Mouse (Mus musculus): ENCODE measurements around the gene Mmp15. TPM values are rescaled to one million over a fixed set of nuclear protein-coding genes. Genes with fewer than 3 reads are reported as not detected.

Mmp15 gene
- polyA plus RNA-seq, 1 experiment from 2014 or later, result 1.1 TPM

- H3K9ac ChIP-seq, result no peak overlapping the region
- ATAC-seq (ENCODE audit: insufficient read depth), result no peak
- H3K36me3 ChIP-seq (replicated peaks), result peaks cover 18% of the 10 kb centered on the region
These were observed 28.9 kb upstream of the Mmp15 start for GRCm38 (mm10) chr8:95323201-95323600.

GRCm38 (mm10) chr8:95324646-95325045 is 27.4 kb upstream of the Mmp15 start:
- peaks cover 33% of the 10 kb centered on the region for H3K36me3 ChIP-seq (replicated peaks)
- H3K4me3 ChIP-seq (replicated peaks), result no peak overlapping the region
- no peak overlapping the region for H3K27ac ChIP-seq (replicated peaks)
- H3K27me3 ChIP-seq, result peaks cover 23% of the 10 kb centered on the region
- H3K4me2 ChIP-seq, result no peak overlapping the region
- peaks cover 11% of the 10 kb centered on the region for H3K4me1 ChIP-seq (replicated peaks)
- H3K9ac ChIP-seq, result no peak overlapping the region
- WGBS (ENCODE audit: insufficient replicate concordance), result 54% methylated on average over 5 of the region's 5 CpGs
- H3K9me3 ChIP-seq (replicated peaks), result no peaks in the 10 kb centered on the region
- ATAC-seq (ENCODE audit: insufficient read depth), result no peak

More at GRCm38 (mm10) chr8:95323201-95323600, 28.9 kb upstream of the Mmp15 start:
- H3K27me3 ChIP-seq, result peaks cover 36% of the 10 kb centered on the region
- no peaks in the 10 kb centered on the region for H3K9me3 ChIP-seq (replicated peaks)
- H3K27ac ChIP-seq (replicated peaks), result no peak overlapping the region
- peaks cover 11% of the 10 kb centered on the region; the same call in 1 of the 2 replicates for H3K4me1 ChIP-seq (replicated peaks)
- no peak overlapping the region for H3K4me2 ChIP-seq
- no peak overlapping the region for H3K4me3 ChIP-seq (replicated peaks)
- WGBS (ENCODE audit: insufficient replicate concordance), result 67% methylated on average over 3 of the region's 3 CpGs

DNA sequence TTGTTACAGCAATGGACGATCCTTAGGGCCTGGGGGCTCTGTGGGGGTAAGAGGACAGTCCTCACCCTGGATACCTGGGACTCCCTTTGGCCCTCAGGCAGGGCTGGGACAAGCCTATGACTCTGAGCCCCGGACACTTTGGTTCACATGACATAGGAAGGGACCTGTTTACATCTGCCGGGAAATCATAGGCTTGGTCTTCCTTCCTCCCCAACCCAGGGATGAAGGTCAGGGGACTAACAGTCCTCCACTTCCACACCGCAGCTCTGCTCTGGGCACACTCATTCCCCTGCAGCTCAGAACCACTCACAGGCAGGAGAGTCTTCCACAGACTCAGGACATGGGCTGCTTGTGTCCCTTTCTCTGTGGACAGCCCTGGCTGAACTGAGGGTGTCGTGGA is 25.2 kb upstream of the Mmp15 start:
- H3K4me1 ChIP-seq (replicated peaks), result peaks cover 20% of the 10 kb centered on the region
- no peak overlapping the region for H3K27ac ChIP-seq (replicated peaks)
- peaks cover under 1% of the 10 kb centered on the region for H3K27me3 ChIP-seq
- H3K4me3 ChIP-seq (replicated peaks), result no peak overlapping the region
- H3K36me3 ChIP-seq (replicated peaks), result peaks cover 34% of the 10 kb centered on the region
- 66% methylated on average over 5 of the region's 5 CpGs for WGBS (ENCODE audit: insufficient replicate concordance)
- no peak overlapping the region for H3K4me2 ChIP-seq
- no peak for ATAC-seq (ENCODE audit: insufficient read depth)
- H3K9me3 ChIP-seq (replicated peaks), result no peaks in the 10 kb centered on the region
- no peak overlapping the region for H3K9ac ChIP-seq

DNA sequence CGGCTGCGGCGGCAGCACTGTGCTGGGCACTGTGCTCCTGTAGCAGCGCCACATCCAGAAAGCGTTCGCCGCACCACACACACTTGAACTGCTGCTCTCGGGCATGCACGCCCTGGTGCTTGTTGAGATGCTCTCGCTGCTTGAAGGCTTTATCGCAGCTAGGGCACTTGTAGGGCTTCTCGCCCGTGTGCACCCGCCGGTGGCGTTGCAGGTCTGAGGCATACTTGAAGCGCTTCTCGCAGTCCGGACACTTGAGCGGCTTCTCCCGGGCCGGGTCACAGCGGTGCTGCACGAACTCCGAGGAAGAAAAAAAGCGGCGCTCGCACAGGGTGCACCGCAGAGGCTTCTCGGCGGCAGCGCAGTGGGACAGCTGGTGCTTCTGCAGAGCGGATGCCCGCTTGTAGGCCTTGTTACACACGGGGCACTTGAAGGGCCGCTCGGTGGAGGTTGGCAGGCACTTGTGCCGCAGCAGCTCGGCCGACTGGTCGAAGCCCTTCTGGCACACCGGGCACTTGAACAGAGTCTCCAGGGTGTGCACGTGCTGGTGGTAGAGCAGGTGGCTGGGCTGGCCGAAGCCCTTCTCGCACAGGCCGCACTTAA is 24.1 kb upstream of the Mmp15 start:
- H3K4me3 ChIP-seq (replicated peaks), result no peak overlapping the region
- H3K36me3 ChIP-seq (replicated peaks), result peaks cover 34% of the 10 kb centered on the region
- H3K27ac ChIP-seq (replicated peaks), result no peak overlapping the region
- H3K4me1 ChIP-seq (replicated peaks), result peaks cover 29% of the 10 kb centered on the region
- H3K9ac ChIP-seq, result no peak overlapping the region
- no peak for ATAC-seq (ENCODE audit: insufficient read depth)
- H3K9me3 ChIP-seq (replicated peaks), result no peaks in the 10 kb centered on the region
- 87% methylated on average over 46 of the region's 46 CpGs for WGBS (ENCODE audit: insufficient replicate concordance)
- H3K4me2 ChIP-seq, result no peak overlapping the region
- H3K27me3 ChIP-seq, result no peaks in the 10 kb centered on the region

DNA sequence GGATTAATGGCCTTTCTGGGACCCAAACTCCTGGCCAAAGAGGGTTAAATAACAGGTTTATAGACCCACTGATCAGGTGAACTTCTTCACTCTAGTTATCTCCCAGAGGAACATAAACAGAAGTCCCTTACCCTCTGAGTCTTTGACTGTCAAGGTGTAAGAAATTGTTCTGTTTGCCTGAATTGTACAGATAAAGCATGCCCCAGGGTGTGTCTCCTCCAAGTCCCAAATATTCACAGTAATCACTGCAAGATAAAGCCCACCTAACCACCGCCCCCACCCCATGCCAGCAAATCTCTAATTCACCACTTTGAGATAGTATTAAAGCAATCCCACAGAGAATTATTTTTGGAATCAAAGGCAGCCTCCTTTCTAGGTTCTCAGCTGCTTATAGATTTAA is 21.7 kb upstream of the Mmp15 start:
- 18% methylated on average over 1 of the region's 1 CpGs for WGBS (ENCODE audit: insufficient replicate concordance)
- Histone ChIP-seq H3K27ac (replicated peaks) (no peak overlapping the region), H3K4me1 (replicated peaks) (peaks cover 30% of the 10 kb centered on the region), H3K27me3 (no peaks in the 10 kb centered on the region), H3K9ac (no peak overlapping the region), H3K9me3 (replicated peaks) (no peaks in the 10 kb centered on the region), H3K4me3 (replicated peaks) (peak overlapping the region; percentile 78; the same call in 1 of the 2 replicates), H3K36me3 (replicated peaks) (peaks cover 39% of the 10 kb centered on the region), H3K4me2 (peak overlapping the region; percentile 94)
- no peak for ATAC-seq (ENCODE audit: insufficient read depth)

GRCm38 (mm10) chr8:95331156-95331719 is 20.8 kb upstream of the Mmp15 start:
- peaks cover 34% of the 10 kb centered on the region for H3K36me3 ChIP-seq (replicated peaks)
- H3K4me3 ChIP-seq (replicated peaks), result peak overlapping the region; percentile 78
- no peaks in the 10 kb centered on the region for H3K9me3 ChIP-seq (replicated peaks)
- peaks cover 30% of the 10 kb centered on the region for H3K4me1 ChIP-seq (replicated peaks)
- no peaks in the 10 kb centered on the region for H3K27me3 ChIP-seq
- peak overlapping the region; percentile 74 for H3K9ac ChIP-seq
- peak overlapping the region; percentile 93 for H3K27ac ChIP-seq (replicated peaks)
- peak overlapping the region; percentile 94 for H3K4me2 ChIP-seq
- WGBS (ENCODE audit: insufficient replicate concordance), result under 1% methylated on average over 38 of the region's 38 CpGs
- ATAC-seq (ENCODE audit: insufficient read depth), result peak; percentile 40

DNA sequence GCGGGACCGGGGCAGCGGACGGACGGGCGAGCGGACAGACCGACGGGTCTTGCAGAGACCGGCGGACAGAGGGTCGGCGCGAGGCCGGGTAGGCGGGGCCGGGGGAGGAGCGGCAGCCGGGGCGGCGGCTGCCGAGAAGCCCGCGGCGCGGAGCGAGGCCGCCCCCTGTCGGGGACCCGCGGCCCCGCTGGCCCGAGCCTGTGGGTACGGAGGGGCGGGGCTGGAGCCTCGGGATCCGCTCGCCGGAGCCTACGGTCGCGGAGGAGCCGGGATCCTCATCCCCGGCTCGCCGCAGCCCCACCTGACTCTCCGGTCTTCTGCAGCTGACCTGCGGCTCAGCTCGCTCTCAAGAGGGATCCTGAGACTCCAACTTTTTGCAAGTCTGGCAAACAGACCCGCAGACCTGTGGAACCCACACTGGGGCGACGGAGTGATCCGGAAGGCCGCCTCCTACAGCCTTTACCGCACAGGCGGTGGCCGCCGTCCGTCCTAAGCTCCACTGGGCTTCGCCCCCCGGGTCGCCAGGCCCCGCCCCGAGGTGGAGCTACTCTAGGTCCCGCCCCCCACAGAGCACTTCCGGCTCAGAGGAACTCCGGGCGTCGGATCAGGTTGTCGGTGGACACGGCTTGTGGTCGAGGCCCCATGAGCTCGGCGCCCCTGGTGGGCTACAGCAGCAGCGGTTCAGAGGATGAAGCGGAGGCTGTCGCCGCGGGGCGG is 20.2 kb upstream of the Mmp15 start, which contains the start of the genes Zfp319 and Usb1:
TSS of gene Zfp319 (minus strand) at position 231 of the 717 bp plus-strand sequence.
TSS of gene Usb1 (plus strand) at position 565 of the 717 bp plus-strand sequence.
- peak within 1 kb of the TSS; percentile 78 for H3K4me3 ChIP-seq (replicated peaks)
- H3K4me2 ChIP-seq, result peak within 1 kb of the TSS; percentile 94
- peak; percentile 90 for ATAC-seq (ENCODE audit: insufficient read depth)
- H3K9ac ChIP-seq, result peak within 1 kb of the TSS; percentile 74
- peaks cover 30% of the 10 kb centered on the region for H3K4me1 ChIP-seq (replicated peaks)
- H3K27ac ChIP-seq (replicated peaks), result peak within 1 kb of the TSS; percentile 93
- H3K9me3 ChIP-seq (replicated peaks), result no peaks in the 10 kb centered on the region
- under 1% methylated on average over 74 of the region's 80 CpGs for WGBS (ENCODE audit: insufficient replicate concordance)
- H3K36me3 ChIP-seq (replicated peaks), result peaks cover 31% of the 10 kb centered on the region
- H3K27me3 ChIP-seq, result no peaks in the 10 kb centered on the region

DNA sequence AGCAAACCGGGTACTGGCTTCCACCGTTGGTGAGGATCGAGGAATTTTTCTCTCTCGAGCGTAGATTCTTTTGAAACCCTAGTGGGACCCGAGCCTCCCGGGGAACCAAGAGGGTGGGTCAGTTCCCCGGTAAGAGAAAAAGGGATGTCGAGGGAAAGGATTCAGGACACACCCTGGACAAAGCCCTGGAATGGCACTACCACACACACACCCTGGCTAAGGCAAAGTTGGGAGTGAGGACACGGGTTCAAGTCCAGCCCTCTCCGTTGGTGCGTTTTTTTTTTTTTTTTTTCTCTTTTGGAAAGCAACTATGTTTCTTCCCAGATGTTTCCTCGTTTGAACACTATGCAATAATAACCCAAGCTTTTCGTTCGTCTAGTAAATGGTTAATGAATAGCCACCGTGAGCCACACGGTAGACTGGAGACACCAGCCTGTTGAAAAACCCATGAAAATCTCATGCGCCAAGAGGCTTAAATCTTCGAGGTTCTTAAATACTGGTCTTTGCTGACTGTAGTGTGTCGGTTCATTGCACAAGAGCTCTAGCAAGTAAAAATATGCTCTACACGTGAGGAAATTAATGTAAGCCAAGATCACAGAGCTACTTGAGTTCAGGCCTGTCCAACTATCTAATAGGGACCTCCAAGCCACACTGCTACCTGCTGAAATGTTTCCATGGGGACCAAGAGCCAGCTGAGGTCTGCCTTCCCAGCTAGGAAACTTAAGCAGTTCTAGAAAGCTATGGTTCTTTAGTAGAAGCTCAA is 19.4 kb upstream of the Mmp15 start:
- Histone ChIP-seq H3K27ac (replicated peaks) (peak overlapping the region; percentile 93), H3K27me3 (no peaks in the 10 kb centered on the region), H3K9me3 (replicated peaks) (no peaks in the 10 kb centered on the region), H3K4me3 (replicated peaks) (peak overlapping the region; percentile 78), H3K4me1 (replicated peaks) (peaks cover 30% of the 10 kb centered on the region), H3K9ac (peak overlapping the region; percentile 74), H3K4me2 (peak overlapping the region; percentile 94), H3K36me3 (replicated peaks) (peaks cover 32% of the 10 kb centered on the region)
- ATAC-seq (ENCODE audit: insufficient read depth), result no peak
- WGBS (ENCODE audit: insufficient replicate concordance), result 25% methylated on average over 21 of the region's 21 CpGs

DNA sequence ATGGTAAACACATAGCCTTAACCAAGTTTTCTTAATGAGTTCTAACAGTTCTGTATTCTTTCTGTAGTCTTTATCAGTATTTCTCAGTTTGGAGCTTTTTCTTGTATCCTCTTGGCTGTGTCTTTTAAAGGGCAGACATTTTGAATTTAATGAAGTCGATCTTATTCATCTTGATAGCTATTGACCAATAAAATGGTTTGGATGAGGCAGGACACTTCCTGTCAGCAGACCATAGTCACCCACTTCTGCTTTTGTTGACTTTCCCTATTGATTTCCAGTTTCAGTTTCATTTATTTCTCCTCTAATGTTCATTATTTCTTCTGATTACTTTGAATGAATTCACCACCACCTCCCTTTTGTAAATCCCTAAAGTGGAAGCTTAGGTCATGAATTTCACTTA is 16.4 kb upstream of the Mmp15 start:
- Histone ChIP-seq H3K4me2 (no peak overlapping the region), H3K9ac (no peak overlapping the region), H3K36me3 (replicated peaks) (peaks cover 25% of the 10 kb centered on the region), H3K27ac (replicated peaks) (no peak overlapping the region), H3K9me3 (replicated peaks) (no peaks in the 10 kb centered on the region), H3K27me3 (no peaks in the 10 kb centered on the region), H3K4me1 (replicated peaks) (peaks cover 19% of the 10 kb centered on the region), H3K4me3 (replicated peaks) (no peak overlapping the region)
- no peak for ATAC-seq (ENCODE audit: insufficient read depth)
- 61% methylated on average over 1 of the region's 1 CpGs for WGBS (ENCODE audit: insufficient replicate concordance)

- Histone ChIP-seq H3K4me2 (no peak overlapping the region), H3K36me3 (replicated peaks) (peaks cover 25% of the 10 kb centered on the region), H3K27me3 (no peaks in the 10 kb centered on the region), H3K27ac (replicated peaks) (no peak overlapping the region), H3K4me1 (replicated peaks) (peaks cover 12% of the 10 kb centered on the region), H3K9me3 (replicated peaks) (no peaks in the 10 kb centered on the region), H3K4me3 (replicated peaks) (no peak overlapping the region), H3K9ac (no peak overlapping the region)
- no peak for ATAC-seq (ENCODE audit: insufficient read depth)
These were observed 15.7 kb upstream of the Mmp15 start for GRCm38 (mm10) chr8:95336363-95336762.

DNA sequence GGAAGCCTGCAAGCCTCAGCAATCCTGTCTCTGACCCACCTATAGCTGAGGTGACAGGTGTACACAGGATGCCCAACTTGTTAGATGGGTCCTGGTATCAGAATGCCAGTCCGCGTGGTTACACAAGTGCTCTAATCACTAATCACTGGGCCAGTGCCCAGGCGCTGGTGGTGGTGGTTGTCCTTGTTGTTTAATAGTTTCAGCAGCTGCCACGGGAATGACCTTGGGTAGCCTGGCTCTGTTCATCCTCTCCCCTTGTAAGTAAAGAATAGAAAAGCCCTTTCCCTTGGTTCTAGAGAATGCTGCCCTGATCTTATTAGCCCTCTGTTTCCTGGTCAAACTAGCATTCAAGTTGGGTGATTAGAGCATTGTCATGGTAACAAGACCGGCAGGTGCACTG is 10.3 kb upstream of the Mmp15 start:
- Histone ChIP-seq H3K9me3 (replicated peaks) (no peaks in the 10 kb centered on the region), H3K9ac (no peak overlapping the region), H3K4me1 (replicated peaks) (no peaks in the 10 kb centered on the region), H3K4me3 (replicated peaks) (no peak overlapping the region), H3K27ac (replicated peaks) (no peak overlapping the region), H3K27me3 (no peaks in the 10 kb centered on the region), H3K36me3 (replicated peaks) (peaks cover 33% of the 10 kb centered on the region), H3K4me2 (no peak overlapping the region)
- WGBS (ENCODE audit: insufficient replicate concordance), result 74% methylated on average over 5 of the region's 5 CpGs
- ATAC-seq (ENCODE audit: insufficient read depth), result no peak

All from liver, embryonic 15.5 days (tissue).